Mouse (Mus musculus): ENCODE results near the gene Azgp1. TPM values are rescaled to one million over a fixed set of nuclear protein-coding genes. Genes with fewer than 3 reads are reported as not detected.
"Not testable (repeated sequence)": the region's sequence is repeated elsewhere in the genome, so short reads cannot be mapped to it uniquely, and the experiment has no call there.

Gene Azgp1
- polyA plus RNA-seq, 1 experiment from 2014 or later, result 0.14 TPM

- whole genome bisulfite sequencing, result 83% methylated on average over 5 of the region's 5 CpGs
- H3K9me3 ChIP-seq (ENCODE audit: control insufficient read depth, low read length), result no peaks in the 10 kb centered on the region
- DNase-seq (ENCODE audit: low spot score) (no peak), ATAC-seq (ENCODE audit: low read depth) (no peak)
- no peak overlapping the region for H3K27ac ChIP-seq (replicated peaks; ENCODE audit: low read depth, low read length)
- H3K27me3 ChIP-seq (replicated peaks; ENCODE audit: control insufficient read depth, insufficient read depth, low read length), result no peaks in the 10 kb centered on the region
- H3K4me2 ChIP-seq (ENCODE audit: low read depth, low read length), result no peak overlapping the region
- no peak overlapping the region for H3K4me3 ChIP-seq (ENCODE audit: low read depth, low read length)
- no peak overlapping the region for H3K9ac ChIP-seq (ENCODE audit: low read depth, low read length)
- H3K4me1 ChIP-seq (ENCODE audit: control insufficient read depth, insufficient read depth, low read length), result no peaks in the 10 kb centered on the region
- no peaks in the 10 kb centered on the region for H3K36me3 ChIP-seq (ENCODE audit: control insufficient read depth, insufficient read depth, low read length)
Measured at GRCm38 (mm10) chr5:138009437-138009836, 28.1 kb downstream of the Azgp1 start.

- no peaks in the 10 kb centered on the region for H3K4me1 ChIP-seq (ENCODE audit: control insufficient read depth, insufficient read depth, low read length)
- no peak overlapping the region for H3K4me2 ChIP-seq (ENCODE audit: low read depth, low read length)
- no peak overlapping the region for H3K27ac ChIP-seq (replicated peaks; ENCODE audit: low read depth, low read length)
- H3K9ac ChIP-seq (ENCODE audit: low read depth, low read length), result no peak overlapping the region
- no peak overlapping the region for H3K4me3 ChIP-seq (ENCODE audit: low read depth, low read length)
- no peaks in the 10 kb centered on the region for H3K9me3 ChIP-seq (ENCODE audit: control insufficient read depth, low read length)
- no peaks in the 10 kb centered on the region for H3K27me3 ChIP-seq (replicated peaks; ENCODE audit: control insufficient read depth, insufficient read depth, low read length)
- no peaks in the 10 kb centered on the region for H3K36me3 ChIP-seq (ENCODE audit: control insufficient read depth, insufficient read depth, low read length)
- no peak for DNase-seq (ENCODE audit: low spot score)
- 91% methylated on average over 5 of the region's 5 CpGs for WGBS
- no peak for ATAC-seq (ENCODE audit: low read depth)
Measured at GRCm38 (mm10) chr5:138012382-138012781, 31.1 kb downstream of the Azgp1 start.

DNA sequence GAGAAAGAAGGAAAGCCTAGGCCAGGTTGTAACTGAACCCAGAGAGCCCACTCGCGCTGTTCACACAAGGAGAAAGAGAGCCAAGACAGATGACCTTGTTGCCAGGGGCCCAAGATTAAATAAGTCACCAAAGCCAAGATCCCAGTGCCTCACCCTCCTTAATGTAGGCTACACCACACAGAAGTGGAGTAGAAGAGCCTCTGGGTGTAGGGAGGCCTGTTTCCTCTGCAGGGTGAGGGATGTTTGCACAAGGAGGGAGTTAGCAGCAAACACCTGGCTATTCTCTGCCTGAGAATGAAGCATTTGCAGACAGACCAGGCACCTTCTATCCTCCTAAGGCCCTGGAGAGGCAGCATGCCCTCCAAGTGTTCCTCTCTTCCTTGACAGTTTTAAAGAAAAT, 35.2 kb downstream of the Azgp1 start:
- Histone ChIP-seq H3K27me3 (replicated peaks; ENCODE audit: control insufficient read depth, insufficient read depth, low read length) (no peaks in the 10 kb centered on the region), H3K36me3 (ENCODE audit: control insufficient read depth, insufficient read depth, low read length) (no peaks in the 10 kb centered on the region), H3K4me3 (ENCODE audit: low read depth, low read length) (no peak overlapping the region), H3K4me1 (ENCODE audit: control insufficient read depth, insufficient read depth, low read length) (no peaks in the 10 kb centered on the region), H3K4me2 (ENCODE audit: low read depth, low read length) (no peak overlapping the region), H3K27ac (replicated peaks; ENCODE audit: low read depth, low read length) (no peak overlapping the region), H3K9me3 (ENCODE audit: control insufficient read depth, low read length) (no peaks in the 10 kb centered on the region), H3K9ac (ENCODE audit: low read depth, low read length) (no peak overlapping the region)
- DNase-seq (ENCODE audit: low spot score) (no peak), ATAC-seq (ENCODE audit: low read depth) (no peak)
- 87% methylated on average over 2 of the region's 2 CpGs for WGBS

- H3K27ac ChIP-seq (replicated peaks; ENCODE audit: low read depth, low read length), result no peak overlapping the region
- H3K4me2 ChIP-seq (ENCODE audit: low read depth, low read length), result no peak overlapping the region
- H3K36me3 ChIP-seq (ENCODE audit: control insufficient read depth, insufficient read depth, low read length), result no peaks in the 10 kb centered on the region
- ATAC-seq (ENCODE audit: low read depth) (peak; percentile 60; the same call in 1 of the 2 replicates), DNase-seq (ENCODE audit: low spot score) (no peak)
- no peak overlapping the region for H3K9ac ChIP-seq (ENCODE audit: low read depth, low read length)
- no peaks in the 10 kb centered on the region for H3K4me1 ChIP-seq (ENCODE audit: control insufficient read depth, insufficient read depth, low read length)
- H3K27me3 ChIP-seq (replicated peaks; ENCODE audit: control insufficient read depth, insufficient read depth, low read length), result no peaks in the 10 kb centered on the region
- no peak overlapping the region for H3K4me3 ChIP-seq (ENCODE audit: low read depth, low read length)
- no peaks in the 10 kb centered on the region for H3K9me3 ChIP-seq (ENCODE audit: control insufficient read depth, low read length)
Measured at GRCm38 (mm10) chr5:138016997-138017396, 35.7 kb downstream of the Azgp1 start.

DNA sequence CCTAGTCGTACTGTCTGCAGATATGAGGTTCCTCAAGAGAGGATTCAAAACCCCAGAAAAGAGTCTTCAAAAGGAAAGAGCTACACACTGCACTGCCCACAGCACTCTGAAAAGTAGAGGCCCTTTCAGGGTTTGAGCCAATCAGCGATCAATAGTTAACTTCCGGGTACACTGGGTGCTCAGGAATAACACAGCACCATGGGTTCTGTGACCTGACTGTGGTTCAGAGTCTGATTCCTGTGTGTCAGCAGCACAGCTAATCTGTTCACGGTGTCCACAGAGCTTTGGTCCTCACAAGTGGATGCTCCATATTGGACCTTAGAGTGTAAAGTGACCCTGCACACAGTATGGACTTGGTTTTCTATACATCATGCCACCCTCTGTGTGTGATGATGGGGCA, 38.3 kb downstream of the Azgp1 start:
- 88% methylated on average over 3 of the region's 4 CpGs for WGBS
- H3K9ac ChIP-seq (ENCODE audit: low read depth, low read length); H3K4me2 ChIP-seq (ENCODE audit: low read depth, low read length): not testable (repeated sequence)

DNA sequence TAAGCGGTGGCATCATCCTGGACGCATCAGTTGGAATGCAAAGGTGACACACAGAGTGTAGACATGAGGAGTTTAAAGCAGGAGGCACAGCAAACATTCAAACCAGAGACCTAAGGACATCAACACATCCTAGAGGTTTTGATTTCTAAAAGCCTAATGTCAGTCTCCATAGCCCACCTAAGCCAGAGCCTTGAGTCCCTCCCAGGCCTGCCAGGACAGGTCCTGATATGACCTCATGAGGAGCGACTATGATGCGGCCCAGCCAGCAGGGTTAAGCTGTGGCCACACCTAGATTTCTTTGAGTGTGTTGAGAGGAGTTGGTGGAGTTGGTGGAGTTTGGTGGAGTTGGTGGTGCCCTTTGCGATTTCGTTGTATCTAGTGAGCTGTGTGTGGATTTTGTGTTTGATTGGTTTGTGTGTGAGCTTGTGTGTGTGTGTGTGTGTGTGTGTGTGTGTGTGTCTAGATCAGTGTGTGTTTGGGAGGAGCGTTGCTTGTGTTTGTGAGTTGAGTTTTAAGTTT, 39.7 kb downstream of the Azgp1 start, which contains the start of the genes Smok3a and Smok3b:
Gene Smok3a (plus strand): TSS at position 301 of the 519 bp plus-strand sequence.
Gene Smok3b (plus strand): TSS at position 469 of the 519 bp plus-strand sequence.
- not testable (repeated sequence) for H3K9me3 ChIP-seq (ENCODE audit: control insufficient read depth, low read length); DNase-seq (ENCODE audit: low spot score); H3K4me2 ChIP-seq (ENCODE audit: low read depth, low read length); H3K9ac ChIP-seq (ENCODE audit: low read depth, low read length); H3K4me1 ChIP-seq (ENCODE audit: control insufficient read depth, insufficient read depth, low read length); H3K27ac ChIP-seq (replicated peaks; ENCODE audit: low read depth, low read length); H3K36me3 ChIP-seq (ENCODE audit: control insufficient read depth, insufficient read depth, low read length); ATAC-seq (ENCODE audit: low read depth); H3K4me3 ChIP-seq (ENCODE audit: low read depth, low read length); H3K27me3 ChIP-seq (replicated peaks; ENCODE audit: control insufficient read depth, insufficient read depth, low read length)
- WGBS, result 81% methylated on average over 3 of the region's 7 CpGs

More for the DNA sequence above, 38.3 kb downstream of the Azgp1 start:
- H3K4me3 ChIP-seq (ENCODE audit: low read depth, low read length); H3K27me3 ChIP-seq (replicated peaks; ENCODE audit: control insufficient read depth, insufficient read depth, low read length); H3K4me1 ChIP-seq (ENCODE audit: control insufficient read depth, insufficient read depth, low read length); H3K9me3 ChIP-seq (ENCODE audit: control insufficient read depth, low read length); H3K27ac ChIP-seq (replicated peaks; ENCODE audit: low read depth, low read length); DNase-seq (ENCODE audit: low spot score); H3K36me3 ChIP-seq (ENCODE audit: control insufficient read depth, insufficient read depth, low read length); ATAC-seq (ENCODE audit: low read depth): not testable (repeated sequence)

Other genes with a start within 250 kb of the Azgp1 start
- 1.5 TPM in 2 replicates for gene Nyap1, start 239.9 kb upstream of the Azgp1 start, polyA plus RNA-seq (2014; fragmentation: Nextera tagmentation; extraction: Ambion mirVana)
- gene Tsc22d4, start 235.8 kb upstream of the Azgp1 start, polyA plus RNA-seq (2014; fragmentation: Nextera tagmentation; extraction: Ambion mirVana), result 134 and 141 TPM in 2 replicates
- 31.3 and 39.5 TPM in 2 replicates for gene Ppp1r35, start 202.7 kb upstream of the Azgp1 start, polyA plus RNA-seq (2014; fragmentation: Nextera tagmentation; extraction: Ambion mirVana)
- 12.2 and 15.2 TPM in 2 replicates for gene Mepce, start 193.9 kb upstream of the Azgp1 start, polyA plus RNA-seq (2014; fragmentation: Nextera tagmentation; extraction: Ambion mirVana)
- gene Zcwpw1, start 193.7 kb upstream of the Azgp1 start, polyA plus RNA-seq (2014; fragmentation: Nextera tagmentation; extraction: Ambion mirVana), result 16.5 and 18.8 TPM in 2 replicates
- gene Pilra, start 145.2 kb upstream of the Azgp1 start, polyA plus RNA-seq (2014; fragmentation: Nextera tagmentation; extraction: Ambion mirVana), result 0.71 and 0.78 TPM in 2 replicates
- 0.39 and 0.56 TPM in 2 replicates for gene Pilrb1, start 123.4 kb upstream of the Azgp1 start, polyA plus RNA-seq (2014; fragmentation: Nextera tagmentation; extraction: Ambion mirVana)
- 0.46 and 0.52 TPM in 2 replicates for gene Pilrb2, start 109.7 kb upstream of the Azgp1 start, polyA plus RNA-seq (2014; fragmentation: Nextera tagmentation; extraction: Ambion mirVana)
- 0.07 TPM in 1 of 2 replicates, not detected in the other for gene Cyp3a13, start 59.9 kb upstream of the Azgp1 start, polyA plus RNA-seq (2014; fragmentation: Nextera tagmentation; extraction: Ambion mirVana)
- 0.45 and 0.88 TPM in 2 replicates for gene Gjc3, start 18.4 kb upstream of the Azgp1 start, polyA plus RNA-seq (2014; fragmentation: Nextera tagmentation; extraction: Ambion mirVana)
- gene Smok3a, start 39.7 kb downstream of the Azgp1 start, polyA plus RNA-seq (2014; fragmentation: Nextera tagmentation; extraction: Ambion mirVana), result not detected in 2 replicates
- gene Smok3b, start 39.9 kb downstream of the Azgp1 start, polyA plus RNA-seq (2014; fragmentation: Nextera tagmentation; extraction: Ambion mirVana), result not detected in 2 replicates
- not detected in 2 replicates for gene Smok3c, start 71.7 kb downstream of the Azgp1 start, polyA plus RNA-seq (2014; fragmentation: Nextera tagmentation; extraction: Ambion mirVana)
- 23.5 and 25.8 TPM in 2 replicates for gene Zkscan1, start 103.6 kb downstream of the Azgp1 start, polyA plus RNA-seq (2014; fragmentation: Nextera tagmentation; extraction: Ambion mirVana)
- gene Zscan21, start 135.4 kb downstream of the Azgp1 start, polyA plus RNA-seq (2014; fragmentation: Nextera tagmentation; extraction: Ambion mirVana), result 52.8 and 63.5 TPM in 2 replicates
- gene Zfp113, start 174.2 kb downstream of the Azgp1 start, polyA plus RNA-seq (2014; fragmentation: Nextera tagmentation; extraction: Ambion mirVana), result 11.6 and 13.4 TPM in 2 replicates
- 233 and 264 TPM in 2 replicates for gene Cops6, start 179.6 kb downstream of the Azgp1 start, polyA plus RNA-seq (2014; fragmentation: Nextera tagmentation; extraction: Ambion mirVana)
- gene Ap4m1, start 190.5 kb downstream of the Azgp1 start, polyA plus RNA-seq (2014; fragmentation: Nextera tagmentation; extraction: Ambion mirVana), result 17.5 and 18.9 TPM in 2 replicates
- 120 and 138 TPM in 2 replicates for gene Mcm7, start 190.9 kb downstream of the Azgp1 start, polyA plus RNA-seq (2014; fragmentation: Nextera tagmentation; extraction: Ambion mirVana)
- gene Taf6, start 205.9 kb downstream of the Azgp1 start, polyA plus RNA-seq (2014; fragmentation: Nextera tagmentation; extraction: Ambion mirVana), result 70.4 and 75.8 TPM in 2 replicates
- 54.0 and 57.4 TPM in 2 replicates for gene Cnpy4, start 206.0 kb downstream of the Azgp1 start, polyA plus RNA-seq (2014; fragmentation: Nextera tagmentation; extraction: Ambion mirVana)
- gene Mblac1, start 212.8 kb downstream of the Azgp1 start, polyA plus RNA-seq (2014; fragmentation: Nextera tagmentation; extraction: Ambion mirVana), result 7.4 and 7.5 TPM in 2 replicates
- not detected in 2 replicates for gene Nxpe5, start 244.4 kb downstream of the Azgp1 start, polyA plus RNA-seq (2014; fragmentation: Nextera tagmentation; extraction: Ambion mirVana)

Measured in embryonic facial prominence, embryonic 14.5 days (tissue).